8 mouse cellular contexts compared by ENCODE assay signal in the genomic region with DNA sequence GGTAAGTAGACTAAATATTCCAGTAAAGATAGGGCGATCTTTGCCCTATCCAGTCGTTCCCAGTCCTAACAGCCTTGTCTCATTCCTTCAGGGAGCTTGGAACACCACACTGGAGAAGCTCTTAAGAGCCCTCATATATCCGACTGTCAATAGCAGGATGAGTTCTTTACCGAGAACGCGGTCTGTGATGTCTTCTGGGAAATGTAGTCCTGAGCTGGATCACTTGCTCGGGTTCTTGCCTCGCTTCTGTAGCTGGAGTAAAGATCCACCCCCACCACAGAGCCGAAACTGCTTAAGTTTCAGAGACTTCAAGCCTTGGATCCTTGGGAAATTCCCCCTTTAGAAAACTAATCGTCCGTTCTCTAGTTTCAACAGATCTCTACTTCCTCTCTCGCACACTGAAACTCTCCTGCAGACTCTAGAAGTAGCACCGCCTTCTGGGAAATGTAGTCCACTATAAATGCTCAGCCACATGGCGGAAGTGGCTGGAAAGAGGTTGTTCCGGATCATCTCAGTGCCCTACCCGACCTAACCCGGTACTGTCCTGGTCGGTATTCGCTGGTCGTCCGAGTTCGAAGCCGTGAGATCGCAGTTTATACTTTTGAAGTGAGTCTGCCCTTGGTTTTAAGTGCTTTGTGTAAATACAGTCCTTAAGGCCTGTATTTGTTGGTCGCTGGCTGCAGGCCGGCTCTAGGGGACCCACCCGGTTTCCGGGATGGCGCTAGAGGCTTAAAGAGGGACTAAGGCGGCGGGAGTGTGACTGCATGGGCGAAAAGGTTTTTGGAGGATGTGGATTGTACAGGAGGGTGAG. TPM values are rescaled to one million over a fixed set of nuclear protein-coding genes. Genes with fewer than 3 reads are reported as not detected.
DNase-seq lines count a peak whose midpoint lies in the region; ATAC-seq and TF ChIP-seq lines count a peak whose summit lies in the region.

TSS of gene Zfp84 (plus strand) at position 463 of the 811 bp plus-strand sequence.

- no peaks in the 10 kb centered on the region for H3K4me1 ChIP-seq in hindbrain, postnatal 0 days (ENCODE audit: insufficient read depth, low read length)

- DNase-seq in ZHBTc4 (ENCODE audit: low read depth, low spot score) = peak; percentile 95
- peak; percentile 87 for DNase-seq in gastrocnemius, adult 2 months
- peak; percentile 95 for DNase-seq in hindbrain, postnatal 0 days (ENCODE audit: low spot score)
- peak; percentile 78 to 87 for DNase-seq in left cerebral cortex, adult 2 months (ENCODE audit: extremely low spot score in 1 of 2, low spot score in 2 of 2)
- peak; percentile 90 to 94 for DNase-seq in right cerebral cortex, adult 2 months (ENCODE audit: low spot score in 2 of 2)
- DNase-seq in urinary bladder, postnatal 36 days (ENCODE audit: low spot score in 2 of 2) = peak; percentile 86 to 87

- H3K27me3 ChIP-seq in hindbrain, postnatal 0 days (ENCODE audit: insufficient read depth, low read length) = no peaks in the 10 kb centered on the region

- no peaks in the 10 kb centered on the region for H3K9me3 ChIP-seq in hindbrain, postnatal 0 days (ENCODE audit: low read length)

- peaks cover 10% of the 10 kb centered on the region; the same call in 1 of the 2 replicates for H3K36me3 ChIP-seq in hindbrain, postnatal 0 days (ENCODE audit: insufficient read depth, low read length)

- intact Hi-C loops in gastrocnemius, adult 2 months (cut with DNase I) = loop anchor here (2.0 to 5.0 kb wide), 3 partner anchors 49 to 139 kb away; partner anchors contain the start of genes Zfp27, Zfp420 and Zfp790
- intact Hi-C loops in left cerebral cortex, adult 2 months (cut with DNase I) = loop anchor here (1.0 to 5.0 kb wide), 3 partner anchors 48 to 139 kb away; partner anchors contain the start of genes Zfp27, Zfp383, Zfp790 and Zfp940

- peak within 1 kb of the TSS; percentile 67 for H3K9ac ChIP-seq in hindbrain, postnatal 0 days (replicated peaks; ENCODE audit: low read length)

- peak within 1 kb of the TSS; percentile 93 for H3K27ac ChIP-seq in gastrocnemius, adult 2 months
- peak within 1 kb of the TSS; percentile 67 for H3K27ac ChIP-seq in hindbrain, postnatal 0 days
- H3K27ac ChIP-seq in left cerebral cortex, adult 2 months = peak within 1 kb of the TSS; percentile 88

- H3K4me2 ChIP-seq in hindbrain, postnatal 0 days (ENCODE audit: low read depth, low read length) = peak within 1 kb of the TSS; percentile 78

- peak within 1 kb of the TSS; percentile 80 for H3K4me3 ChIP-seq in gastrocnemius, adult 2 months
- H3K4me3 ChIP-seq in hindbrain, postnatal 0 days (ENCODE audit: low read length) = peak within 1 kb of the TSS; percentile 77
- H3K4me3 ChIP-seq in left cerebral cortex, adult 2 months = peak within 1 kb of the TSS; percentile 90

- ATAC-seq in common myeloid progenitor, adult 5-6 weeks (replicated peaks; ENCODE audit: low read depth, poor library complexity, severe bottlenecking) = peak; percentile 94
- ATAC-seq in hindbrain, postnatal 0 days = peak; percentile 96
- ATAC-seq in megakaryocyte, adult 5-6 weeks (ENCODE audit: poor library complexity, severe bottlenecking) = peak; percentile 95

- under 1% methylated on average over 32 of the region's 32 CpGs for WGBS in hindbrain, postnatal 0 days

- no peak for TF ChIP-seq CTCF in gastrocnemius, adult 2 months (IDR thresholded peaks at IDR 0.05)
- TF ChIP-seq CTCF in hindbrain, postnatal 0 days (IDR thresholded peaks at IDR 0.05; ENCODE audit: low read depth) = no peak
- no peak for TF ChIP-seq CTCF in left cerebral cortex, adult 2 months (IDR thresholded peaks at IDR 0.05)

RNA-seq across cellular contexts. Expression of gene Zfp84, which starts in this region (rescaled TPM):
- 22.0 and 26.1 TPM in 2 replicates for total RNA-seq in common myeloid progenitor, adult 5-6 weeks (2017)
- total RNA-seq in gastrocnemius, adult 2 months (2021) = 1 to 10 TPM; 6.2 to 8.8 TPM
- 10.7 and 11.4 TPM in 2 replicates for total RNA-seq in hindbrain, postnatal 0 days (2014; rRNA removed)
- 5.8 and 6.5 TPM in 2 replicates for polyA plus RNA-seq in hindbrain, postnatal 0 days (2015; fragmentation: Nextera tagmentation; extraction: Ambion mirVana)
- 10 to 100 TPM; 16.5 to 17.0 TPM for total RNA-seq in left cerebral cortex, adult 2 months (2021)
- total RNA-seq in megakaryocyte, adult 5-6 weeks (2015) = 9.6 and 14.7 TPM in 2 replicates
- total RNA-seq in megakaryocyte, adult 5-6 weeks (2017) = 12.3 and 15.7 TPM in 2 replicates

Comparison
In these comparisons a context has a peak if more than half of its experiments do, and no peak if none do; other contexts are left out.
1. Peak in every context shown above with its lines: DNase-seq, ATAC-seq, H3K4me3 ChIP-seq and H3K27ac ChIP-seq.